Mouse (Mus musculus): ENCODE results near the gene Prrg4. TPM values are rescaled to one million over a fixed set of nuclear protein-coding genes. Genes with fewer than 3 reads are reported as not detected.
"Not testable (repeated sequence)": the region's sequence is repeated elsewhere in the genome, so short reads cannot be mapped to it uniquely, and the experiment has no call there.

The Prrg4 gene
- total RNA-seq, 2 experiments from 2014 or later = 1.0 to 1.2 TPM

DNA sequence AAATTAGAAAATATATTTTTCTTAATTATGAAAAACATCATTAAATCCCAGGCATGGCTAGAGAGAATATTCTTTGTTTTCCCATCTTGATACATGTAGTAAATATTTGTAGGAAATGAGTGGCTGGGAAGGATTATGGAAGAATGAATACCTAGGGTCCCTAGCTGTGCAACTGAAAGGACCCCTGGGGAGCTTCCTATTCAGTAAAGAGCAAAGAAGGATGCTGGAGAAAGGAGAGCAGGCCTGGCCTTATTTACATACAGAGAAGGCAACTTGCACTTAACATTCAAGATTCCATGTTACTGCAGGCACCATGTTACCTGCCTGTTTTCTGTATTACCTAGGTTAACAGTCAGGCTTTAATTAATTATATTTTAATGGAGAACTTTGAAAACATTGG, 7.1 kb downstream of the Prrg4 start:
- no peak for DNase-seq (ENCODE audit: low spot score in 2 of 2)

DNA sequence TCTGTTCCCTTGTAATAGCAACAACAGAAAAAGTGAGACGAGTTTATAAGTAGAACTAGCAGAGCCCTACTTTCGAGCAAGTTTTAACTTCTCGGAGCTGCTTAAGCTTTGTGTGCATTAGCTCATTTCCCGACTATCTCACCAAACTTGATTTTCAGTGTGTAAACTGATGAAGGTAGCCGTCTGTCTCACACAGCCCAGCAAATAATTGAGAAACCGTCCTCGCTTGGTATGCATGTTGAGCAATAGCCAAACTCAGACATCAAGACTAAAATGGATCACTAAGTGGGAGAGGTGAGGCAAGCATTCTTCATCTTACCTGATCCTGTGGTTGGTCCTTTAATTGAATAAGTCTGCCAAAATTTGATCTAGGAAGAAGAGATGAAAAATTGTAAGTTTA, 7.9 kb downstream of the Prrg4 start:
- DNase-seq (ENCODE audit: low spot score in 2 of 2) = no peak

DNA sequence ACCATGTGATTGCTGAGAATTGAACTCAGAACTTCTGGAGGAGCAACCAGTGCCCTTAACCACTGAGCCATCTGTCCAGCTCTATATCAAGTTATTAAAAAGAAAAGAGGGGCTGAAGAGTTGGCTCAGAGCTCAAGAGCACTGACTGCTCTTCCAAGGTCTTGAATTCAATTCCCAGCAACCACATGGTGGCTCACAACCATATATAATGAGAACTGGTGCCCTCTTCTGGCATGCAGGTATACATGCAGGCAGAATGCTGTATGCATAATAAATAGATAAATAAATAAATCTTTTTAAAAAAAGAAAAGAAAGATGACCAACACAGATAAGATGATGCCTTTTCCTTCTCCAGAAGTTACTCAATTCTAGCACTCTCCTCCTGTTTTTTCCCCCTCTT, 8.7 kb downstream of the Prrg4 start:
- no peak for DNase-seq (ENCODE audit: low spot score in 2 of 2)

DNA sequence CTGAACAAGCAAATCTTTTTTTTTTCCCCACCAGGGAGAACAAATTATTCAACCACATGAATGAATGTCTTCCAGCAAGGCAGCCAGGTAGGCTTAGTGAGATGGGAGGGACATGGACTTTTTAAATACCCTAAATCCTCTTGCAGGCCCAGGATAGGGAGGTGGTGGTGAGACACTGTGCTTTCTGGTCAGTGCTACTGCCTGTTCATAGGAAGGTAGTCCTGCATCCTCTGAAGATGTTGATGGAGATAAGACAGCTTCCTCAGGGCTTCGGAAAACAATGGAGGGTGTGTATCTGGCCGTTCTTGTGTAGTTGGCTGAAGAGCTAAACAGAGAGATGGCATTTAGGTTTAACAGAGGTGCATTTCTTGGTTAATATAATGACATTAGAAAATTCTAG, 17.2 kb downstream of the Prrg4 start:
- DNase-seq (ENCODE audit: low spot score in 2 of 2) = no peak

DNA sequence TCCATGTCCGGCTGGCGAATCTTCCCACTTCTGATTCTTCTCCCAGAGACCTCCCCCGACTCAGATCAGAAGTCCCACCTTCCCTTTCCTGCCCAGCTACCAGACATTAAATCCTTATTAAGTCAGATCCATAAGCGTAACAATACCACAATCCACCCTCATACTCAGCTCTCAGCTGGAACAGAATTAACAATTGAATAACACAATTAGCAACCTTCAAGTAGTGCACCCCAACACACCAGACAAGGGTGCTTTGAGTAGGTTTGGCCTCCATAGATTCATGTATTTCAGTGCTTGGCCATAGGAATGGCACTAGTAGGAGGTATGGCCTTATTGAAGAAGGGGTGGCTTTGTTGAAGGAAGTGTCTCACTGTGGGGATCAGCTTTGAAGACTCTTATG, 23.5 kb downstream of the Prrg4 start:
- no peak for DNase-seq (ENCODE audit: low spot score in 2 of 2)

DNA sequence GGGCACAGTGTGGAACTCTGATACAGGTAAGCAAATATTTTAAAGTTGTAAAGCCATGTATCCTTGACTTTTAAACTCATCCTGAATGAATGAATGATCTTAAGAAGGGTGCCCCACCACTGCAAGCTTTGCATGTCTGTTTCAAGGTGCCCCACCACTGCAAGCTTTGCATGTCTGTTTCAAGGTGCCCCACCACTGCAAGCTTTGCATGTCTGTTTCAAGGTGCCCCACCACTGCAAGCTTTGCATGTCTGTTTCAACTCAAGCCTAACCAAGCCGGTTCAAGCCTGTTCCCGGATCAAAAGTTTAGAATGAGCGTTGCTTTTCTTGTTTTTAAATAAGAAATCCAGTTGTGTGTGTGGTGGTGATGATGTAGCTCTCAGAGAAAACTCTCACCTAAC, 30.9 kb downstream of the Prrg4 start:
- DNase-seq (ENCODE audit: low spot score in 2 of 2) = not testable (repeated sequence)

DNA sequence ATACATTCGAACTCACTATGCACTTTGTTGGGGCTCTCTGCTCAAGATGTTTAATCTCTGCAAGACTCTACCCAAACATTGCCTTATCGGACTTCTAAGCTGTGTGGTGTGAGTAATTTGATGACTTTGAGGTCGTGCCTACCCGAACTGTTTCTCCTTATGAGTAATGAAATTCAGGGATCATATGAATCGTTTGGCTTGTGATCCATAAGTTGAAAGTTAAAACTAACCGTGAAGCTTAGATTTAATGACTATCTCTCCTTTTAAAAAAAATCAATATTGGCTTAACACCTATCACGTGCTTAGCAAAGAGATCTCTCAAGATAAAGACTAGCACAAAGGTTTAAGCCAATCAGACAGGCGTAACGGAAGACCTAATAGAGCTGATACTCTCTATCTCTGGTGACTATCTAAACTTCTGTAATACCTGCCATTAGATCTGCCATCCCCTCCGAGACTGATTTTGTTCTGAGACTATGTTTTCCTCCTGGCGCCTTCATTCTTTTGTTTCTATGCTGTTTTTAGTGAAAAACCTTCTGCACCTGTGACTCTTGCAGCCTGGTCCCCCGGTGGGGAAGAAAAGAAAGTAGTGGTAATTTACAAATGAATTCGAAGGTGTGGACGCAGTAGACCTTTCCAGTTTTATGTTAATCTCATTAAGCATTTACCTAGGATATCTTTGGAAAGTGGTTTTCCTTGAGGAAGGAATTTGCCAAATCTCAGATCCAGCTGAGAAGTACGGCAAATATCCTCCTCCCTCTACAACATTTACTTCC, 31.9 kb downstream of the Prrg4 start:
- no peak for DNase-seq (ENCODE audit: low spot score in 2 of 2)

DNA sequence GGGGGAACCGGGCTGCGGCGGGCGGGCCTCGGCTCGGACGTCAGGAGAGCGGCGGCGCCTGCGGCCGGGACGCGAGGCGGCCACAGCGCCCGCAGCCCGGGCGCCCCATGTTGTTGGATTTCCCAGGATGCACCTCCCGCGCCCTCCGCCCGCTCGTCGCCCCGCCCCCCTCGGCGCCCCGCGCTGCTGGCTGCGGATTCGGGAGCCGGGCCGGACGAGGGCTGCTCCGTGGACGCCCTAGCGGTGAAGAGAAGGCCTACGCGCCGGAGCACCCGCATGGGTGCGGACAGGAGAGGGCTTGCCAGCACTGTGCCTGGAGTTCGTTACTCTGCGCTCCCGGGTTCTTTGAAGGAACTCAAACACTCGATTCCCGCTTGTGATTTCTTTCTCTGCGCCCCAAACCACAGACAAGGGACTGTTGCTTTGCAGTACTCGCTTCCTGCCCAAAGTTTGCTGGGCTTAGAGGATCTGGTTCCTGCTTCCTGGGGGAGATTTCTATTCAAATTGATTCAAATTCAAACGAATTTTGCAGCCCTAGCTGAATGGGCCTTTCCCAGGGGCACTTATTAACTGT, 32.7 kb downstream of the Prrg4 start:
- peak; percentile 85 to 89 for DNase-seq (ENCODE audit: low spot score in 2 of 2)

DNA sequence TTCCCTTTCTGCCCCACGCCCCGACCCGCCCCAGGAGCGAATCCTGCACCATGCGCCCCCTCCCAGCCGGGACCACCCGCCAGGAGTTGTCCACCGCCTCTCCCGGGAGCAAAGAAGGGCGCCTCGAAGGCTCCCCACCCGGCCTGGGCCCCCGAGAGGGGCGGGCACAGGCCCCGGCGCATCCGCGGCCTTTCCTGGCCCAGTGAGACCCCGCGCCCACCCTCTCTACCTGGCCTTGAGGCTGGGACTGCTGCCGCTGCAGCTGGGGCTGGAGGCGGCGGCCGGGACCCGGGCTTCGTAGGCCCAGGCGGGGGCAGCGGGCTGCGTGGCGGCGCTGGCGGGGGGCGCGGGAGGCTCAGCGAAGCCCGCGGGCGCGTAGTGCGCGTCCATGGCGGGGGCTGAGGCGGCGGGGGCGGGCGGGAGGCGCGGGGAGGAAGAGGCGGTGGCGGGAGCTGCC, 33.3 kb downstream of the Prrg4 start, which contains the start of gene Qser1:
TSS of gene Qser1 (minus strand) at position 390 of the 457 bp plus-strand sequence.
- DNase-seq (ENCODE audit: low spot score in 2 of 2) = peak in 1 of 2 experiments; percentile 37

DNA sequence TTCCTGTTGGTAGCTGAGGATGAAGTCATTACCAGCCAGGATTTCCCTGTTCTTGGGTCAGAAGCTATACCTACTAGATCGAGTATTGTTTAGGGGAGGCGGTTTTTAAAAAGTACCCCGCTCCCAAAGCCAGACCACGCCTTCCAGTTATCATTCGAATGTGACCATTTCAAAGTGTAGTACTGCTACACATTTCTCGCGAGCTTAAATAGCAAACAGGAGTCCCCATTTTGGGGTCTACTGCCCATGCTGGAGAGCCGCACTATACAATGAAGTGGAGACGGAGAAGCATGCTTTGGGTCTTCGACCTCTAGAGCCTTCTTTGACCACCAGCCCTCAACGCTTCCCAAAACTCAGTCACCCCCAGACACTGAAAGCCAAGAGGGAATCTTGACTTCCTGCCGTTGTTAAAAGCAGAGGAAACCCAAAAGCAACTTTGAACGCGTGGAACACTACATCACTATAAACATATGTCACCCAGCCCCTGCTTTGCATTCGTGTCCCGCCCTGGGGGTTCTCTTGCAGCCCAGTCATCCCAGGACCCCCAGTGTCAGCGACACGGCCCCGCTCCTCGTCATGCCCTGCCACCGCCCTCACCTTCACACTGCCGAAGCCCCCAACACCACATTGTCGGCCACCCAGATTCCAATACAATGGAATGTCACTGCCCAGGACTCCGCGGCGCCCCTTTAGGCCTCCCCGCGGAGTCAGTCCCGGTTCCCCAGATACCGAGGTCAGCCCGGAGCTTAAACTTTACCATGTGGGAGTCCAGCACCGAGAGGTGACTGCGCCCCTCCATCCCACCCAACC, 33.9 kb downstream of the Prrg4 start:
- DNase-seq (ENCODE audit: low spot score in 2 of 2) = peak; percentile 21 to 23

DNA sequence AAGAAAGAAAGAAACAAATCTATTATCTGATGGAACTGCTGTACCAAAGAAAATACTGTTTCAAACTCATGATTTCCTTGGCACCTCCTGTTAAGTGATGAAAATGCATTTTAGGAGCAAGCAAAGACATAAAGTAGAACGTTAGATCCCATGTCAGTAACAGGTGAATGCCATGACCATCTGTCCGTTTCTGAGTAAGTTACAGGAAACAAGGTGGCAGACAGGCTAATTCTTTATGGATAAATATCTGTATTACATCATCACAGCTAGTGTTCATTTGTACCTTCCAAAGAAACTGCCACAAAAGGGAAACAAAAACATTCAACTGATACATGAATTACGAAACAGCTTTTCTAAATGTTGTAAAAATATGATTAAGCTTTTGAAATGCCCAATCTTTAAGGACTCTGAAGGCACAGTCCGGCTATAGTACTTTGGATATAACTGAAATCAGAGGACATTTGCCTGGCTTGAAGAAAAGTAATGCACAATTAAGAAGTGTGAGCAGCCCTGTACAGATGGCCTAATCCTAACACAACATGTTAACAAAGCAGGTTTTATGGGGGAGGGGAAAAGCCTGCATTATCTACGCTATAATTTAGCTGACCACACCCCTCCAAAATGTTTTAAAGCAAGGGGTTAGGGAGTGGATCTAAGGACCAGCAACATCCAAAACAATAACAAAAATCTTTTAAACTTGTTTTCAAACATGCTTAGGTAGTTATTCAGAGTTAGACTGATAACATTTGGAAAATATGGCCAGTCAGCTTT, 35.3 kb downstream of the Prrg4 start:
- DNase-seq (ENCODE audit: low spot score in 2 of 2) = peak in 1 of 2 experiments; percentile 16

DNA sequence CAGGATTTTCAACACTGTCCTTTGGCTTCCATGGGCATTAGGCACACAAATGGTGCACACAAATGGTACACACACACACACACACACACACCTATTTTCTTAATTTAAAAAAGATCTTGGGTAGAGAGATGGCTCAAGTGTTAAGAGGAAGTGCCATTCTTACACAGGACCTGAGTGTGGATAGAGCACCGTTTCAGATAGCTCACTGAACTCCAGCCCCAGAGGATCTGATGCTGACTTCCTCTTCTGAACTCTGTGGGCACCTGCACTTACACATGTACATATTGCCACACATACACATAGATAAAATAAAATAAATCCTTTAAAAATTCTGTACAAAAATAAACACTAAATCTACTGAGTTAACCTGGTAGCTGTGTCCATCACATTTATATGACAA, 44.2 kb downstream of the Prrg4 start:
- no peak for DNase-seq (ENCODE audit: low spot score in 2 of 2)

Other genes with a start within 250 kb of the Prrg4 start
- 10 to 100 TPM; 47.9 to 49.3 TPM for gene Tcp11l1, start 137.7 kb downstream of the Prrg4 start, total RNA-seq (2021)
- not detected for gene Pin1rt1, start 133.5 kb downstream of the Prrg4 start, total RNA-seq (2021)
- 1 to 10 TPM; 2.8 to 3.7 TPM for gene Depdc7, start 107.0 kb downstream of the Prrg4 start, total RNA-seq (2021)
- 10 to 100 TPM; 12.1 to 13.0 TPM for gene Qser1, start 33.1 kb downstream of the Prrg4 start, total RNA-seq (2021)
- gene Ccdc73, start 17.9 kb upstream of the Prrg4 start, total RNA-seq (2021) = 1 to 10 TPM in 1 of 2 experiments, not detected in 1; 1.6 TPM
- gene Eif3m, start 167.2 kb upstream of the Prrg4 start, total RNA-seq (2021) = 10 to 100 TPM; 90.1 to 98.3 TPM
- gene Gm11060, start 242.1 kb upstream of the Prrg4 start, total RNA-seq (2021) = not detected